Mouse (Mus musculus) hindbrain, embryonic 16.5 days (tissue): ENCODE data around the gene Ddx58. TPM values are rescaled to one million over a fixed set of nuclear protein-coding genes. Genes with fewer than 3 reads are reported as not detected.

ENCODE experiments used
- ATAC-seq: fragments of 200-750 bp; cut with Nextera tagmentation; 2 replicates; pipeline ENCODE4 v1.8.0; 2017; ENCODE audit warnings: moderate TSS enrichment, moderate library complexity
- H3K27ac ChIP-seq: fragments of 300-500 bp; sonication (generic); 2 replicates; pipeline ENCODE4 v1.5.1; 2014; ENCODE audit warnings: low read depth, mild to moderate bottlenecking, control low read depth, low read length, moderate library complexity
- H3K27me3 ChIP-seq: fragments of 300-500 bp; sonication (generic); replicated peaks from 2 replicates; pipeline ENCODE4 v1.6.1; 2014; ENCODE audit warnings: low read length; ENCODE audit not compliant: control insufficient read depth, insufficient read depth
- H3K36me3 ChIP-seq: fragments of 300-500 bp; sonication (generic); 2 replicates; pipeline ENCODE4 v1.6.1; 2014; ENCODE audit warnings: mild to moderate bottlenecking, low read length, moderate library complexity, mixed read lengths; ENCODE audit not compliant: control insufficient read depth, insufficient read depth
- H3K4me1 ChIP-seq: fragments of 300-500 bp; sonication (generic); 2 replicates; pipeline ENCODE4 v1.6.1; 2014; ENCODE audit warnings: low read depth, low read length; ENCODE audit not compliant: control insufficient read depth, insufficient read depth
- H3K4me2 ChIP-seq: fragments of 300-500 bp; sonication (generic); 2 replicates; pipeline ENCODE4 v1.6.1; 2014; ENCODE audit warnings: mild to moderate bottlenecking, low read length, control low read depth, moderate library complexity
- H3K4me3 ChIP-seq: fragments of 300-500 bp; sonication (generic); 2 replicates; pipeline ENCODE4 v1.5.1; 2014; ENCODE audit warnings: mild to moderate bottlenecking, low read length, control low read depth, moderate library complexity
- H3K9ac ChIP-seq: fragments of 300-500 bp; sonication (generic); 2 replicates; pipeline ENCODE4 v1.6.1; 2014; ENCODE audit warnings: low read depth, mild to moderate bottlenecking, control low read depth, low read length, moderate library complexity
- H3K9me3 ChIP-seq: fragments of 300-500 bp; sonication (generic); 2 replicates; pipeline ENCODE4 v1.6.1; 2014; ENCODE audit warnings: mild to moderate bottlenecking, low read length, moderate library complexity; ENCODE audit not compliant: control insufficient read depth
- WGBS: fragments of 180-500 bp; shearing (Covaris S2); extraction: QIAGEN DNeasy Blood & Tissue Kit; methylation state at CpG from one replicate; pipeline ENCODE4 v1.1.7; 2014; 5-methylcytosine and 5-hydroxymethylcytosine counted together
- polyA plus RNA-seq: library from polyadenylated mRNA; unstranded; fragments of >200 nt; fragmentation: Nextera tagmentation; extraction: Ambion mirVana; gene quantifications from 2 replicates; pipeline ENCODE4 v1.2.1, GENCODE M21; 2015

Gene Ddx58
- polyA plus RNA-seq, 1 experiment from 2014 or later = 3.3 TPM

- Histone ChIP-seq H3K4me1 (no peaks in the 10 kb centered on the region), H3K4me3 (no peak overlapping the region), H3K27ac (no peak overlapping the region), H3K4me2 (no peak overlapping the region), H3K27me3 (no peaks in the 10 kb centered on the region), H3K9ac (no peak overlapping the region), H3K9me3 (no peaks in the 10 kb centered on the region), H3K36me3 (peaks cover 15% of the 10 kb centered on the region)
- no peak for ATAC-seq
- WGBS = 96% methylated on average over 6 of the region's 6 CpGs
Observed at GRCm38 (mm10) chr4:40202205-40202604, 37.4 kb downstream of the Ddx58 start.

DNA sequence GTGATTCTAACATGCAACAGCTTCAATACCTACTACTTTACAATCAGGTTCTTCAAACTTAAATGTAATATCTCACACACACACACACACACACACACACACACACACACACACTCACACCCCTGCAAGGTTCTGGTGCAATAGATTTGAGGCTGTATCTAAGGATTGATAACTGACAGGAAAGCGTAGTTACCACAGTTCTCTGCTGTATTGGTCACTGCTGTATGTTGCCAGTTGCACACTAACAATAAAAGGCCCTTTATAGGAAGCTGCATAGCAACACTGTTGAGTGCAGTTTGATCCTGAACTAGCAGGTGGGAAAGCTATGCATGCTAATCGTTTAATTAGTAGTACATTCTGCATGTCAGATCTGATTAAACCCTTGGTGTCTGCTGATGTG, 44.3 kb downstream of the Ddx58 start:
- Histone ChIP-seq H3K36me3 (peaks cover 46% of the 10 kb centered on the region), H3K27me3 (no peaks in the 10 kb centered on the region), H3K4me3 (no peak overlapping the region), H3K4me2 (no peak overlapping the region), H3K27ac (no peak overlapping the region), H3K9me3 (no peaks in the 10 kb centered on the region), H3K9ac (no peak overlapping the region), H3K4me1 (no peaks in the 10 kb centered on the region)
- 91% methylated on average over 2 of the region's 2 CpGs for WGBS
- ATAC-seq = no peak

DNA sequence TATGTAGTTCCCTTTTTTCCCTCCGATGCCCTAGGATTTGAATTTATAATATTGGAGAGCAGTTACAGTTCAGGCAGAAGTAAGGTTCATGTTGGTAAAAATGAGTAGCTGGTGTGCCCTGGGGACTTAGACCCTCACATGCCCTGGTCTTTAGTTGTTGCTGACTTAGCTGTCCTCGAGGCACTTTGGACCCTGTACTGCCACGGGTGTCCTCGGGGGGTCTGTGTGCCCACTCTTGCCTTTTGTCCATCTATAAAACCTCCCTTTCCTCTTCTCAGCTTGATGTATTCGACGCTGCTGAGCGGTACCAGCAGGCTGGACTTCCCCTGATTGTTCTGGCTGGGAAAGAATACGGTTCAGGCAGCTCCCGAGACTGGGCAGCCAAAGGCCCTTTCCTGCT, 46.2 kb downstream of the Ddx58 start:
- Histone ChIP-seq H3K36me3 (peaks cover 51% of the 10 kb centered on the region), H3K4me1 (no peaks in the 10 kb centered on the region), H3K9me3 (no peaks in the 10 kb centered on the region), H3K9ac (no peak overlapping the region), H3K27ac (no peak overlapping the region), H3K4me3 (no peak overlapping the region), H3K27me3 (no peaks in the 10 kb centered on the region), H3K4me2 (no peak overlapping the region)
- ATAC-seq = no peak
- WGBS = 68% methylated on average over 9 of the region's 9 CpGs

DNA sequence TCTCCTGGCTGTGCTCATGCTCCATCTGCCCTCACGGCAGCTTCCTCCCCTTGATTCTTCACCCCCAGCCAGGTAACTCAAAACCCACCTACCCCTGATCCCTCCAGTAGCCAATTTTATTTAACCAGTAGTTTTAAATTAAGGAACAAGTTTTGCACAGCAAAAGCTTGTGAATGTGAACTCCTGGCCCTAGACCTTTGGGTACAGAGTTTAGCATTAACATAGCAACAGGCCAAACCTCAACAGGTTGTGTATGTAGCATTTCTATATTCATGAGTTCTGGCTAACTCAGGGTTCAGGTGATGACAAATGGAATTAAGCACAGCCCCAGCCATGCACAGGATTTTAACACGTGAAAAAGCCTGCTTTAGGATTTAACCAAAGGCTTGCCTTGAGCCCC, 47.4 kb downstream of the Ddx58 start:
- Histone ChIP-seq H3K27me3 (no peaks in the 10 kb centered on the region), H3K36me3 (peaks cover 42% of the 10 kb centered on the region), H3K9ac (no peak overlapping the region), H3K27ac (no peak overlapping the region), H3K4me3 (no peak overlapping the region), H3K4me1 (no peaks in the 10 kb centered on the region), H3K9me3 (no peaks in the 10 kb centered on the region), H3K4me2 (no peak overlapping the region)
- ATAC-seq = no peak
- 82% methylated on average over 2 of the region's 2 CpGs for WGBS

DNA sequence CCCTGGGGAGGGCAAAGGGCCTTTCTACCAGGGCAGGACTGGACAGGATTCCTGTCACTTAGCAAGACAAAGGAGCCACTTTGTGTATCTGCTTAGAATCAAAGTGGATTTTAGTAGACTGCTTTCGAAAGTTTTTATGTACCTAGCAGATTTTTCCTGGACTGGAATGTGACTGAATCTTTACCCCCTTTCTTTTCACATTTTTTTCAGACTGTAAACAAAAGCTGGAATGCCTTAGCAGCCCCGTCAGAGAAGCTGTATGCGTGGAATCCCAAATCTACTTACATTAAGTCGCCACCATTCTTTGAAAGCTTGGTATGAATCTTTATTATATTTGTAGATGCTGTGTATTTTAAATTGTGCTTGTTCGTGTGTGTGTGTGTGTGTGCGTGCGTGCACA, 51.7 kb downstream of the Ddx58 start:
- no peak overlapping the region for H3K4me3 ChIP-seq
- ATAC-seq = no peak
- no peaks in the 10 kb centered on the region for H3K9me3 ChIP-seq
- H3K4me2 ChIP-seq = no peak overlapping the region
- H3K4me1 ChIP-seq = no peaks in the 10 kb centered on the region
- 91% methylated on average over 7 of the region's 7 CpGs for WGBS
- no peak overlapping the region for H3K27ac ChIP-seq
- H3K27me3 ChIP-seq = no peaks in the 10 kb centered on the region
- H3K36me3 ChIP-seq = peaks cover 34% of the 10 kb centered on the region
- H3K9ac ChIP-seq = no peak overlapping the region

DNA sequence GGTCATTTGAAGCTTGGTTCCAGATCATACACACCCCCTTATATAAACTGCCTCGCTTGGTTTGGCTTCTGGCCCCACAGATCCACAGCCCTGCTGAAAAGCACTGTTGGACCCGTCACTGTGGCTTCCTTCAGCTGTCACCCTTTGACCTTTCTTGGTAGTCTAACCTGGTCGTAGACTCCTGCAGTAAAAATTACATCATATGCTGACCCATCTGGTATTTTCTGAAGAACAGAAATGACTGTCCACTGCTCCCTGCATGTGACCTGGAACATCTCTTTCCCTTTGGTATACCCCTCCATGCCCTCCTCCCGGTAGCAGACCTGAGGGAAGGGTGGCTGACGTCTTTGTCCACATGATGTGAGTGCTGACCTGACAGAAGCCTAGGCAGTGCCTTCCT, 55.2 kb downstream of the Ddx58 start:
- H3K27ac ChIP-seq = no peak overlapping the region
- no peaks in the 10 kb centered on the region for H3K9me3 ChIP-seq
- no peak overlapping the region for H3K4me3 ChIP-seq
- no peak overlapping the region for H3K9ac ChIP-seq
- 86% methylated on average over 5 of the region's 5 CpGs for WGBS
- H3K4me2 ChIP-seq = no peak overlapping the region
- no peaks in the 10 kb centered on the region for H3K27me3 ChIP-seq
- ATAC-seq = no peak
- no peaks in the 10 kb centered on the region for H3K4me1 ChIP-seq
- H3K36me3 ChIP-seq = peaks cover 32% of the 10 kb centered on the region

DNA sequence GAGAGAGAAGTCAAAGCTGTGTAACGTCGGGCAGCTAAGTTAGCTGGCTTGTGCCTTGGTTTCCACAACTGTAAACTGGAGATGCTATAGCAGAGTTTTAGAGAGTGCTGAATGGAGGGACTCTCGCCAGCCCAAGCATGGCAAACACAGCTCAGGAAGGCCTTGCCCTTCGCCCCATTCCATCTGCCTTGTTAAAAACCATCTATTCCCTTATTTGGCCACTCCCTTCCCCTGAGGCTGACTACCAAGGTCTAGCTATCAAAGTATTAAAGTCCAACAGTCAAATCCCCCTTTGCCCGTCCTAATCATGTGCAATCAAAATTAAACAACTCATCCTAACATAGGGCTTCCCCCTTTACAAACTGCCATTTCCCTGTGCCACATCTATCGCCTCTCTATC, 55.8 kb downstream of the Ddx58 start:
- peaks cover 30% of the 10 kb centered on the region for H3K36me3 ChIP-seq

GRCm38 (mm10) chr4:40182651-40183320, 56.8 kb downstream of the Ddx58 start:
- Histone ChIP-seq H3K4me2 (no peak overlapping the region), H3K36me3 (peaks cover 33% of the 10 kb centered on the region), H3K9ac (no peak overlapping the region), H3K4me1 (no peaks in the 10 kb centered on the region), H3K27ac (no peak overlapping the region), H3K9me3 (no peaks in the 10 kb centered on the region), H3K27me3 (no peaks in the 10 kb centered on the region), H3K4me3 (no peak overlapping the region)
- ATAC-seq = peak; percentile 74
- WGBS = 40% methylated on average over 14 of the region's 14 CpGs

More for the DNA sequence above, 55.8 kb downstream of the Ddx58 start:
- Histone ChIP-seq H3K9me3 (no peaks in the 10 kb centered on the region), H3K4me2 (no peak overlapping the region), H3K27me3 (no peaks in the 10 kb centered on the region), H3K4me1 (no peaks in the 10 kb centered on the region), H3K4me3 (no peak overlapping the region), H3K27ac (no peak overlapping the region), H3K9ac (no peak overlapping the region)
- 94% methylated on average over 6 of the region's 6 CpGs for WGBS
- ATAC-seq = no peak

DNA sequence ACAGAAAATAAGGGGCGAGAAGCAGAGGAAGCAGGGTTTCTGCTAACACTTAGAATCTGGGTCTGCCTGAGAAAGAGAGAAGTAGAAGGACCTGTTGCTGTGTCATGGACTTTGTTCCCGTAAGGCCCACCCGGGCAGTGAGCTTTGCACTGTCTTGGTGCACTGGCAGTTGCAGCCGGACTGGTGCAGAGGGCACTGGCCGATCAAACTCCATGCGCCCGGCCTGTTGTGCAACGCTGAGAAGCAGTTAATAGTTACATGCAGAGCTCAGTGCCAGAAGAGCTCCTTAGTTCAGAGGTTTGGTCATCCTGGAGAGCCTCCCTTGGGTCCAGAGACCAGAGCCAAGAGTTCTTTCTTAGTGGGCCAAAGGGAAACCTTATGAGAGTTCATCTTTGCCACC, 57.9 kb downstream of the Ddx58 start:
- H3K9ac ChIP-seq = no peak overlapping the region
- no peaks in the 10 kb centered on the region for H3K4me1 ChIP-seq
- no peak overlapping the region for H3K4me3 ChIP-seq
- H3K27me3 ChIP-seq = no peaks in the 10 kb centered on the region
- no peak for ATAC-seq
- WGBS = 95% methylated on average over 8 of the region's 8 CpGs
- no peak overlapping the region for H3K4me2 ChIP-seq
- H3K36me3 ChIP-seq = peaks cover 35% of the 10 kb centered on the region
- no peak overlapping the region for H3K27ac ChIP-seq
- H3K9me3 ChIP-seq = no peaks in the 10 kb centered on the region

GRCm38 (mm10) chr4:40180046-40180445, 59.6 kb downstream of the Ddx58 start:
- Histone ChIP-seq H3K4me2 (no peak overlapping the region), H3K4me1 (no peaks in the 10 kb centered on the region), H3K4me3 (no peak overlapping the region), H3K27me3 (no peaks in the 10 kb centered on the region), H3K9ac (no peak overlapping the region), H3K27ac (no peak overlapping the region), H3K9me3 (no peaks in the 10 kb centered on the region), H3K36me3 (peaks cover 28% of the 10 kb centered on the region)
- WGBS = 95% methylated on average over 6 of the region's 6 CpGs
- ATAC-seq = no peak
